Mouse (Mus musculus): ENCODE results near the gene Vmn2r8.
"Not testable (repeated sequence)": the region's sequence is repeated elsewhere in the genome, so short reads cannot be mapped to it uniquely, and the experiment has no call there.

Gene Vmn2r8

GRCm38 (mm10) chr5:108808750-108809149 lies at the start of gene Vmn2r8:
Gene Vmn2r8, minus strand, starts transcription at chr5:108808850.
- DNase-seq (ENCODE audit: low read depth, low spot score): not testable (repeated sequence)

- DNase-seq (ENCODE audit: low read depth, low spot score): not testable (repeated sequence)
Observed at GRCm38 (mm10) chr5:108852501-108852900, 43.9 kb upstream of the Vmn2r8 start, which contains the start of gene Vmn2r9. Gene Vmn2r9, minus strand, starts transcription at chr5:108852601.

- no peak for DNase-seq (ENCODE audit: low read depth, low spot score)
Observed at GRCm38 (mm10) chr5:108849466-108849865, 40.8 kb upstream of the Vmn2r8 start.

- no peak for DNase-seq (ENCODE audit: low read depth, low spot score)
Observed at GRCm38 (mm10) chr5:108836156-108836555, 27.5 kb upstream of the Vmn2r8 start.

GRCm38 (mm10) chr5:108823276-108823675 lies 14.6 kb upstream of the Vmn2r8 start:
- DNase-seq (ENCODE audit: low read depth, low spot score): no peak

GRCm38 (mm10) chr5:108803646-108804045 lies 5.0 kb downstream of the Vmn2r8 start:
- DNase-seq (ENCODE audit: low read depth, low spot score): no peak

DNA sequence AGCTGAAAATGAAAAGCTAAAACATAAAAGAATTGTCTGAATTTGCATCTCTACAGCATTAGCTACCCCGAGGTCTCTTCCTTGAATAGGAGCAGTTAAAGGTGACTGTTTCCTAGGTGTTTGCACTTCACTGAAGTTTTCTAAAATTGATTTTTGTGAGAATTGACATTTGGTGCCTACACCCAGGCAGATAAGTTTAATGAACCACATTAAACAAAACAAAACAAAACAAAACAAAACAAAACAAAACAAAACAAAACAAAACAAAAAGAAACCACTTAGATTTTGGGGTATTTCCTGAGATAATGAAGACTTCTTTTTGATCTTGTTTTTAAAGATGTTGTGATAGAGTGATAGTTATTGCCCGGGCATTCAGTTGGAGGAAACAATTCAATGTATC lies 13.4 kb downstream of the Vmn2r8 start, which contains the start of gene Tmed11:
Gene Tmed11, minus strand, starts transcription at position 101 of the 400 bp plus-strand sequence.
- DNase-seq (ENCODE audit: low read depth, low spot score): not testable (repeated sequence)

GRCm38 (mm10) chr5:108790385-108790784 lies 18.3 kb downstream of the Vmn2r8 start:
- not testable (repeated sequence) for DNase-seq (ENCODE audit: low read depth, low spot score)

GRCm38 (mm10) chr5:108774630-108775306 lies 33.9 kb downstream of the Vmn2r8 start, which contains the start of gene Rnf212:
Gene Rnf212, minus strand, starts transcription at chr5:108774982.
- DNase-seq (ENCODE audit: low read depth, low spot score): no peak

GRCm38 (mm10) chr5:108760002-108760401 lies 48.6 kb downstream of the Vmn2r8 start:
- DNase-seq (ENCODE audit: low read depth, low spot score): no peak

- no peak for DNase-seq (ENCODE audit: low read depth, low spot score)
Observed at GRCm38 (mm10) chr5:108758396-108758795, 50.3 kb downstream of the Vmn2r8 start.

DNA sequence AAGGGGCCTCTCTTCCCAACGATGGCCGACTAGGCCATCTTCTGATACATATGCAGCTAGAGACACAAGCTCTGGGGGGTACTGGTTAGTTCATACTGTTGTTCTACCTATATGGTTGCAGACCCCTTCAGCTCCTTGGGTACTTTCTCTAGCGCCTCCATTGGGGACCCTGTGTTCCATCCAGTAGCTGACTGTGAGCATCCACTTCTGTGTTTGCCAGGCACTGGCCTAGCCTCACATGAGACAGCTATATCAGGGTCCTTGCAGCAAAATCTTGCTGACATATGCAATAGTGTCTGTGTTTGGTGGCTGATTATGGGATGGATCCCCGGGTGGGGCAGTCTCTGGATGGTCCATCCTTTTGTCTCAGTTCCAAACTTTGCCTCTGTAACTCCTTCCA lies 57.4 kb downstream of the Vmn2r8 start:
- not testable (repeated sequence) for DNase-seq (ENCODE audit: low read depth, low spot score)

DNA sequence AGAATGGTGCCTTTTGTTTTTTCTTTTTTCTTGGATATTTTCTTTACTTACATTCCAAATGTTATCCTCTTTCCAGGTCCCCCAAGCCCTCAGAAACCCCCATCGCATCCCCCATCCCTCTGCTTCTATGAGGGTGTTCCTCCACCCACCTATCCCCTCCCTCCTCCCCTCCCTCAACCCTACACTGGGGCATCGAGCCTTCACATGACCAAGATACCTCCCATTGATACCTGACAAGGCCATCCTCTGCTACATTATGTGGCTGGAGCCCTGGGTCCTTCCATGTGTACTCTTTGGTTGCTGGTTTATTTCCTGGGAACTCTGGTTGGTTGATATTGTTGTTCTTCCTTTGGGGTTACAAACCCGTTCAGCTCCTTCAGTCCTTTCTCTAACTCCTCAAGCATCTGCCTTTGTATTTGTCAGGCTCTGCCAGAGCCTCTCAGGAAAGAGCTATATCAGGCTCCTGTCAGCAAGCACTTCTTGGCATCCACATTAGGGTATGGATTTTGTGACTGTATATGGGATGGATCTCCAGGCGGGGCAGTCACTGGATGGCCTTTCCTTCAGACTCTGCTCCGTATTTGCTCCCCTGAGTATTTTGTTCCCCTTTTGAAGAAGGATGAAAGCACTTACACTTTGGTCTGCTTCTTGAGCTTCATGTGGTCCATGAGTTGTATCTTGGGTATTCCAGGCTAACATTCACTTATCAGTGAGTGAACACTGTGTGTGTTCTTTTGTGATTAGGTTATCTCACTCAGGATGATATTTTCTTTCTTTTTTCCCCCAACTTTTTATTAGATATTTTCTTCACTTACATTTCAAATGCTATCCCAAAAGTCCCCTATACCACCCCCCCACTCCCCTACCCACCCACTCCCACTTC lies 58.1 kb downstream of the Vmn2r8 start:
- no peak for DNase-seq (ENCODE audit: low read depth, low spot score)

- no peak for DNase-seq (ENCODE audit: low read depth, low spot score)
Observed at GRCm38 (mm10) chr5:108744629-108745028, 64.0 kb downstream of the Vmn2r8 start.

DNA sequence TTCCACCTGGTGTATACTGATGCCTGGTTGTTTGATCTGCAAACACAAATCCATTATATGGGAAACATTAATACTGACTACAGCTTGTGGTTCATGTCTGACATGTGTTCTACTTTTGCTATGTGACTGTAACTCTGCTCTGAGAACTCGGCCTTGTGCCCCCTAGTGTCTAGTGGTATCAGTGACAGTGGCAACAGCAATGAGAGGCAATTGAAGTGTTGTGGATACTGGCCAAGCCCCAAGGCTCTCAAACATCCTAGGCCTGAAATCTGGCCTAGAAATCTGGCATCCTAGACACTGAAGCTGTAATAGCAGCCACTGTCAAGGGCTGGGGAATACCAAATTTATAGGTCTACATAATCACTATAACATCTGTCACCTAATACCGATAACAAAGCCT lies 64.8 kb downstream of the Vmn2r8 start:
- DNase-seq (ENCODE audit: low read depth, low spot score): no peak

- no peak for DNase-seq (ENCODE audit: low read depth, low spot score)
Observed at GRCm38 (mm10) chr5:108742596-108742995, 66.1 kb downstream of the Vmn2r8 start.

DNA sequence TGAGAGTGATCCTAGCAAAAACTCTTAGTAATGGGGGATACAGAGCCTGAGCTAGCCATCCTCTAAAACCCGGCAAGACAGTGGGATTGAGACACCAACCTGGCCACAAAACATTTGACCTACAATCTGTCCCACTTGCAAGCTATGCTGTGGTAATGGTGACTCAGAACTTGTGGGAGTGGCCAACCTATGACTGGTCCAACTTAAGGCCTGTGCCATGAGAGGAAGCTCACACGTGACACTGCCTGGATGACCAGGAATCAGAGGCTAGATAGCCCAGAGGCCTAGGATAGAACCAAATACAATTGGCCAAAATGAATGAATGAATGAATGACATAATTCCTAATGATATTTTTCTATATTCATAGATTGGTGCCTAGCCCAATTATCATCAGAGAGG lies 66.8 kb downstream of the Vmn2r8 start:
- no peak for DNase-seq (ENCODE audit: low read depth, low spot score)
